Mouse (Mus musculus) heart, postnatal 0 days (tissue): ENCODE measurements around the gene Gm43191. TPM values are rescaled to one million over a fixed set of nuclear protein-coding genes. Genes with fewer than 3 reads are reported as not detected.

Experiments used
- ATAC-seq: fragments of 200-750 bp; cut with Nextera tagmentation; 2 replicates; pipeline ENCODE4 v1.8.0; 2017; ENCODE audit warnings: low read depth, moderate number of reproducible peaks, moderate library complexity; ENCODE audit not compliant: insufficient read depth
- DNase-seq: peaks from one replicate; pipeline ENCODE4 v3.0.0-alpha.2; 2016; ENCODE audit warnings: low spot score
- H3K27ac ChIP-seq: fragments of 300-500 bp; sonication (generic); 2 replicates; pipeline ENCODE4 v1.5.1; 2014; ENCODE audit warnings: low read depth, mild to moderate bottlenecking
- H3K27me3 ChIP-seq: fragments of 300-500 bp; sonication (generic); 2 replicates; pipeline ENCODE4 v1.6.1; 2014; ENCODE audit warnings: low read length, mixed read lengths; ENCODE audit not compliant: control insufficient read depth, insufficient read depth
- H3K36me3 ChIP-seq: fragments of 300-500 bp; sonication (generic); replicated peaks from 2 replicates; pipeline ENCODE4 v1.6.1; 2014; ENCODE audit warnings: low read length, mixed read lengths; ENCODE audit not compliant: control insufficient read depth, insufficient read depth
- H3K4me1 ChIP-seq: fragments of 300-500 bp; sonication (generic); 2 replicates; pipeline ENCODE4 v1.6.1; 2014; ENCODE audit warnings: antibody characterized with exemption; ENCODE audit not compliant: control insufficient read depth, insufficient read depth
- H3K4me2 ChIP-seq: fragments of 300-500 bp; sonication (generic); 2 replicates; pipeline ENCODE4 v1.6.1; 2014; ENCODE audit warnings: low read depth, mild to moderate bottlenecking, low read length, moderate library complexity
- H3K4me3 ChIP-seq: fragments of 300-500 bp; sonication (generic); 2 replicates; pipeline ENCODE4 v1.5.1; 2014; ENCODE audit warnings: low read depth, low read length
- H3K9ac ChIP-seq: fragments of 300-500 bp; sonication (generic); replicated peaks from 2 replicates; pipeline ENCODE4 v1.6.1; 2014; ENCODE audit warnings: low read depth, low read length, mixed read lengths
- H3K9me3 ChIP-seq: fragments of 300-500 bp; sonication (generic); replicated peaks from 2 replicates; pipeline ENCODE4 v1.6.1; 2016; ENCODE audit warnings: low read length; ENCODE audit not compliant: control insufficient read depth
- CTCF ChIP-seq: IDR thresholded peaks from 2 replicates; pipeline ENCODE4 v1.5.1; 2016; ENCODE audit warnings: antibody characterized with exemption, control low read depth, low read depth
- EP300 ChIP-seq: IDR thresholded peaks from 2 replicates; pipeline ENCODE4 v1.6.1; 2016; ENCODE audit warnings: antibody characterized with exemption, low read depth
- WGBS: fragments of 180-500 bp; shearing (Covaris S2); extraction: QIAGEN DNeasy Blood & Tissue Kit; methylation state at CpG from one replicate; pipeline ENCODE4 v1.1.7; 2014; 5-methylcytosine and 5-hydroxymethylcytosine counted together
- polyA plus RNA-seq: library from polyadenylated mRNA; unstranded; fragments of >200 nt; fragmentation: Nextera tagmentation; extraction: Ambion mirVana; gene quantifications from 2 replicates; pipeline ENCODE4 v1.2.1, GENCODE M21; 2015
- total RNA-seq: library from RNA; depleted of rRNA; stranded (reverse); fragments of >200 nt; gene quantifications from 2 replicates; pipeline ENCODE4 v1.2.3, GENCODE M21; 2014; ENCODE audit warnings: low replicate concordance

Gm43191 gene
- total and polyA plus RNA-seq, 2 experiments from 2014 or later = not detected

DNA sequence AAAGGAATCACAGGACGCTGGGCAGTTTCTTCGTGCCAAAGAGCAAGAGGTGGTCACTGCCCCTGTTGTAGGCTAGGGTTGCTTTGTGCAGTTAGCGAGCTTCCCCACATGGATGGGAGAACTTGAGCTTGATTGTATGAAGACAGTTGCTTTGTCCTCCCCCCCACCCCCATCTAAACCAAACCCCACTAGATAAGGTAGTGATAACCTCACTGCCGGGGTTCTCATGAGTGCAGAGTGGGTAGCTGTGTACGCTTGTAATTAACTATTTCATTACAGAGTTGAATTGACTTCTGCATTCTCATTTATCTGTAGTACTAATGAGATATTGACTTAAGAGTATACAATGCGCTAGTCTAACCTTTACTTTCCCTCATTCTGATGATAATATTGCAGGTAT, 62.2 kb downstream of the Gm43191 start:
- TF ChIP-seq EP300 (no peak), CTCF (no peak)
- Histone ChIP-seq H3K27me3 (no peaks in the 10 kb centered on the region), H3K27ac (no peak overlapping the region), H3K9me3 (no peaks in the 10 kb centered on the region), H3K9ac (no peak overlapping the region), H3K4me3 (no peak overlapping the region), H3K36me3 (peaks cover 69% of the 10 kb centered on the region), H3K4me1 (no peaks in the 10 kb centered on the region), H3K4me2 (no peak overlapping the region)
- no peak for ATAC-seq
- 71% methylated on average over 6 of the region's 6 CpGs for WGBS
- no peak for DNase-seq

- no peaks in the 10 kb centered on the region for H3K4me1 ChIP-seq
- H3K4me2 ChIP-seq = no peak overlapping the region
- DNase-seq (no peak), ATAC-seq (no peak)
- peaks cover 62% of the 10 kb centered on the region for H3K36me3 ChIP-seq
- no peak overlapping the region for H3K9ac ChIP-seq
- no peaks in the 10 kb centered on the region for H3K27me3 ChIP-seq
- no peak overlapping the region for H3K27ac ChIP-seq
- no peak overlapping the region for H3K4me3 ChIP-seq
- H3K9me3 ChIP-seq = no peaks in the 10 kb centered on the region
- TF ChIP-seq EP300 (no peak), CTCF (no peak)
- WGBS = 76% methylated on average over 8 of the region's 8 CpGs
Observed at GRCm38 (mm10) chr3:116615318-116616068, 65.6 kb downstream of the Gm43191 start.

GRCm38 (mm10) chr3:116614295-116614892, 66.7 kb downstream of the Gm43191 start, which contains the start of gene Trmt13:
TSS of gene Trmt13 (minus strand) at chr3:116614587.
- Histone ChIP-seq H3K4me2 (no peak within 1 kb of the TSS), H3K27me3 (no peaks in the 10 kb centered on the region), H3K4me3 (no peak within 1 kb of the TSS), H3K4me1 (no peaks in the 10 kb centered on the region), H3K27ac (no peak within 1 kb of the TSS), H3K9me3 (no peaks in the 10 kb centered on the region), H3K9ac (no peak within 1 kb of the TSS), H3K36me3 (peaks cover 57% of the 10 kb centered on the region)
- no peak for DNase-seq
- ATAC-seq = no peak
- WGBS = 82% methylated on average over 10 of the region's 10 CpGs
- TF ChIP-seq CTCF = no peak
- no peak for TF ChIP-seq EP300

GRCm38 (mm10) chr3:116604570-116604969, 76.5 kb downstream of the Gm43191 start:
- ATAC-seq (no peak), DNase-seq (no peak)
- H3K4me2 ChIP-seq = no peak overlapping the region
- H3K4me3 ChIP-seq = no peak overlapping the region
- no peak overlapping the region for H3K27ac ChIP-seq
- no peaks in the 10 kb centered on the region for H3K4me1 ChIP-seq
- H3K9ac ChIP-seq = no peak overlapping the region
- no peaks in the 10 kb centered on the region for H3K27me3 ChIP-seq
- WGBS = 75% methylated on average over 9 of the region's 9 CpGs
- TF ChIP-seq CTCF (no peak), EP300 (no peak)
- peaks cover 26% of the 10 kb centered on the region; the same call in 1 of the 2 replicates for H3K36me3 ChIP-seq
- H3K9me3 ChIP-seq = no peaks in the 10 kb centered on the region

DNA sequence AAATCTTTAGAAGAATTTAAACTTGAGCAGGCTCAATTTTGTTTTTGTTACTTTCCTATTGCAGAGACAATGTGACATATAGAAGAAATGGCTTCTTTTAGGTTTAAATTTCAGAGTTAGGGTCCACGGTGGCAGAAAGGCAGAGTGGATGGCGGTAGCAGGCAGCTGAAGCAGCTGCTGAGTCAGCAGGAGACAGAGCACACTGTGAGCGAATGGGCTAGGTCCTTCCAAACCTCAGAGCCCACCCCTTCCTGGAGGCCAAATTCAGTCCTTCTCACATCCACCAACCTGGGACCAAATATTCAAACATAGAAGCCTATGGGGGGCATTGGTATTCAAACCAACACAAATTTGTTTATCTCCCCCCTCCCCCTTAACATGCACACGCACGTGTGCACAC, 79.3 kb downstream of the Gm43191 start:
- no peak overlapping the region for H3K27ac ChIP-seq
- DNase-seq (no peak), ATAC-seq (no peak)
- H3K9ac ChIP-seq = no peak overlapping the region
- TF ChIP-seq EP300 = no peak
- TF ChIP-seq CTCF = no peak
- H3K4me2 ChIP-seq = no peak overlapping the region
- H3K4me3 ChIP-seq = no peak overlapping the region
- peaks cover 10% of the 10 kb centered on the region; the same call in 1 of the 2 replicates for H3K36me3 ChIP-seq
- no peaks in the 10 kb centered on the region for H3K4me1 ChIP-seq
- WGBS = 93% methylated on average over 5 of the region's 5 CpGs
- H3K27me3 ChIP-seq = no peaks in the 10 kb centered on the region
- no peaks in the 10 kb centered on the region for H3K9me3 ChIP-seq
